Mouse (Mus musculus): Measurements from ENCODE around the gene Nacc1.
A peak's percentile ranks its signal among the peaks of the same experiment; 100 is the strongest.

Gene Nacc1

GRCm38 (mm10) chr8:84661961-84662571, 25.6 kb downstream of the Nacc1 start:
- DNase-seq = peak in 1 of 2 experiments; percentile 43

DNA sequence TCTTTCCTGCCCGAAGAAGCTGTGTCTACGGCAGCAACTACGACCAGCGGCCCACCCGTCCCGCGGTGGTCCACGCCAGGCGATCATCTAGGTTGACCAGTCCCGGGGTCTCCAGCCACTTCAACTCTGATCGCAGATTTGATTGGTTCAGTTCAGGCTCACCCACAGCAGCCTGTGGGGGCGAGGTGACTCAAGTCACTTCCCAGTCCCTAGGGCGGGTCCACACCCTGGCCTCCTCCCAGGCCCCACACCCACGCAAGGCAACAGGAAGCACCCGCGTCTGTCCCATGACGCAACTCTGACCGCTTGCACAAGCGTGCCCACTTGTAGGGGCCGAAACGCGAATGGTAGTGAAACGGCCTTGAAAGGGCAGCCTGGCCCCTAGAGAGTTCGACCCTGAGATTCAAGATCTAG, 26.2 kb downstream of the Nacc1 start:
- DNase-seq = peak; percentile 84 to 85

- peak; percentile 71 to 73 for DNase-seq
These were observed 26.7 kb downstream of the Nacc1 start for GRCm38 (mm10) chr8:84660819-84661457.

- peak; percentile 71 to 73 for DNase-seq
These were observed 27.5 kb downstream of the Nacc1 start for GRCm38 (mm10) chr8:84659936-84660818.

GRCm38 (mm10) chr8:84658951-84659350, 28.7 kb downstream of the Nacc1 start:
- no peak for DNase-seq

DNA sequence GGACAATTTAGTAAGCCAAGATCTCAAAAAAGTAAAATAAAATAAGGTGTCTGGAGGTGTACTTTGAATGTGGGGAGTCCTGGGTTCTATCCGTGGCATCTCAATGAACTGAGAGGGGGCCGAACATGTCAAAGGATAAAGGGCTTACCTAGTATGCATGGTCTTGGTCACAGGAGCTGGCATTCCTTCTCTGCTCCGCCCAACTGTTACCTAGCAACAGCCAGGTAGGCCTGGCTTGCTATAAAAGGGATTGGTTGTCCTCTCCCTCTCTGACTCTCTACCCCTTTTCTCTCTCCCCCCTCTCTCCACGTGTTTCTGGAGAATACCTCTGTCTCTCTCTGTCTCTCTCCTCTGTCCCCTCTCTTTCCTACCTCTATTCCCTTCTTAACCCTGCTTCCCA, 30.0 kb downstream of the Nacc1 start:
- peak in 1 of 2 experiments; percentile 56 for DNase-seq

DNA sequence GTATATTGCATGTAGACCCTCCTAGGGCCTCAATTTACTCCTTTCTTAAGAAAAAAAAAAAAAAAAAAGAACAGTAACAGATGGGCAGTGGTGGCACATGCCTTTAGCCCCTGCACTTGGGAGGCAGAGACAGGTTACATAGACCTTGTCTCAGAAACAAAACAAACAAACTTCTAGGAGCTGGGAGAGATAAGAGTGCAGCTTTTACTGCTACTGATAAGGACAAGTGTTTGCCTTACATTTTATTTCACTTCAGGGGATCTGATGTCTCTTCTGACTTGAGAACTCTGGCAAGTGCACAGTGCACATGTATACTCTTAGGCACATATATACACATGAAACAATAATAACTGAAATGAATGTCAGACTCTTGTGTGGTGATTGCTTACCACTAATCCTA, 30.5 kb downstream of the Nacc1 start:
- DNase-seq = no peak

GRCm38 (mm10) chr8:84656641-84657126, 31.0 kb downstream of the Nacc1 start:
- DNase-seq = peak; percentile 91 to 92

- DNase-seq = no peak
These were observed 31.5 kb downstream of the Nacc1 start for GRCm38 (mm10) chr8:84656191-84656525.

DNA sequence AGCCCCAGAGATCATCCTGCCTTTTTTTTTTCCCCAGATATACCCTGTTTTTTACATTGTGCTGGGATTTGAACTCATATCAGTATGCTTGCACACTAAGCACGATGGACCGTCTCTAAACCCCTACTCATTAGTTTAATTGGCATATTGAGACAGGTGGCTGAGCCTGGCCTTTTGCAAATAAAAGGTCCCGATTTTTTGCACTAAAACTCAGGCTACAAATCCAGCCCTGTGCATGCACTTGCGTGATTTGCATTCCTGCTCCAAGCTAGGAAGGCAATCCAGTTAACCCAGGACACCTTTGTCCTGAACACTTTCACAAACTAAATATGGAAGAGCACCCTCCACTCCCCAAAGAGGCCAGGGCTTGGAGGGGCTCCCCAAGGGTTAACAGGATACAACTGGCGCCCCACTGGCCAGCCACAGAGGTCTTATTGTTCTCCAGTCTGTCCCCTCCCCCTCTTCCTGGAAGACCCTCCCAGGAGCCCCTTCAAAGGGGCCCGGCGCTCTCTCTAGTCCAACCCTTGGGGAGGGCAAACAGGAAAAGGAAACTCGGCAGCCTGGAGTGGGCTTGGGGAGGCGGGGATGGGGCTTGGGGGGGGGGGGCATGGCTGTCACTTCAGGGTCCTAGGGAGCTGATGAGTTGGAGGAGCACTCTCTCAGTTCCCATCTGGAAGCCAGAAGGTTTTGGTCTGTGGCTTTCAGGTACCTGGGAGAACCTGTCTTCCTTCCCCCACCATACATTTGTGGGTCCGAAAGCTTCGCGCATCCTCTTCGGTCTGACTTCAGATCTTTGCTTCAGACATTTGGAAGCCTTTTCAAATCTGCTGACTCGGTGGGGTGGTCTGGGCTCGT, 32.1 kb downstream of the Nacc1 start:
- no peak for DNase-seq

- no peak for DNase-seq
These were observed 33.1 kb downstream of the Nacc1 start for GRCm38 (mm10) chr8:84654597-84654996.

DNA sequence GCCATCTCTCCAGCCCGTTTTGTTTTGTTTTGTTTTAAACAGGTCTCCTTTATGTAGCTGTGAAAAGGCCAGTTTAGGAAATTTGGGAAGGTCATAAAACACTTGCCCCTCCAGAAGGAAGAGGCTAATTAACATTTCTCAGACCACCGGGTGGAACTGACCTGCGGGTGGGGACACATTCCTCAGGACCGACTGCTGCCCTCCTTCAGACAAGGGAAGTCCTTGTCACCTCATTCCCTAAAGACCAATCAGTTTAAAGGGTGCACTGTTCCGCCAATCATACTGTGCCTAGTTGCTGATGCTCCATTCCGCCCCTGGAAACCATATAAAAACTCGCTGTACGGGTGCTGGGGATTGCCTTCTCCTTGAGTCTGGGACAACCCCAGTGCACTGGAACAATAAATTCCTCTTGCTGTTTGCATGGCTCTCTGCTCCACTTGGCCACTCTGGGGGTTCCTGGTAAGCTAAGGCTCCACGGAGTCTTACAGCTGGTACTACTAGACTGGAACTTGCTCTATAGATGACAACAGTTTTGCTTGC, 34.5 kb downstream of the Nacc1 start:
- no peak for DNase-seq

DNA sequence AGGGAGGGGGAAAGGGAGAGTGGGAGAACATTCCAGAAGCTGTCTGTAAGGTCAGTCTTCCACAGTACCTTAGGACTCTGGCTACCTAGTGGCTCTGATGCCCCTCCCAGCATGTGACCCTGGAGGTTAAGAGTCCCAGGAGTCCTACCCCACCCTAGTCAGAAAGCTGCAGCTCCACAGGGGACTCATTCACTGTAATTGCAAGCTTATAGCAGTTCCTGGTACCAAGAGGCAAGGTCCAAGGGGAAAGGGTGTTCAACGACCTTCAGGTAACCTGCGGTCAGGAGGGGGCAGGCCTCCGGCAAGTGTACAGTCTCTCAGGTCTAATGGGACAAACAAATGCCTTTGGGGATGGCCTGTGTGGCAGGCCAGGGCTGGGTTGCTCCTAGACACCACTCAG, 37.4 kb downstream of the Nacc1 start:
- DNase-seq = no peak

DNA sequence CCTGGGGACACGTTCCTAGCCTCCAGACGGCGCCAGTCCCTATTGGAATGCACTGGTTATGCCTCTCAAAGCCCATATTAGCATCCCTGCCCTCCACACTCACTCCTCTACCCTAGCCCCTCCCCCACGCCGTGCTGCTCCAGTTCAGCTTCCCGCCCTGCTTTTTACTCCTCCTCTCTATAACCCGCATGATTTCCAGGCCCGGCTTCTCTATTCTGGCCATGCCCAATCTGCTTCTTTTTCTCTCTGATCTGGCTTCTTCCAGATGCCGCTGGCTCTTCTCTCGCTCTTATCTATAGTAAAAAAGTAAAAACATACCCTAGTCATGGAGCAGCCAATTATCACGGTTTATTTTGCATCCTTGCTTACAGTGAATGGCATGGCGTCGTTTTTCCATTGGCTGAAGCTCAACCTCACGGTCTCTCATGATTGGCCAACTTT, 40.2 kb downstream of the Nacc1 start:
- DNase-seq = no peak

- no peak for DNase-seq
These were observed 40.9 kb downstream of the Nacc1 start for GRCm38 (mm10) chr8:84646800-84647199.

GRCm38 (mm10) chr8:84643019-84643418, 44.6 kb downstream of the Nacc1 start:
- no peak for DNase-seq

GRCm38 (mm10) chr8:84641578-84642361, 45.9 kb downstream of the Nacc1 start:
- DNase-seq = no peak

GRCm38 (mm10) chr8:84640617-84641294, 46.9 kb downstream of the Nacc1 start:
- DNase-seq = no peak

DNA sequence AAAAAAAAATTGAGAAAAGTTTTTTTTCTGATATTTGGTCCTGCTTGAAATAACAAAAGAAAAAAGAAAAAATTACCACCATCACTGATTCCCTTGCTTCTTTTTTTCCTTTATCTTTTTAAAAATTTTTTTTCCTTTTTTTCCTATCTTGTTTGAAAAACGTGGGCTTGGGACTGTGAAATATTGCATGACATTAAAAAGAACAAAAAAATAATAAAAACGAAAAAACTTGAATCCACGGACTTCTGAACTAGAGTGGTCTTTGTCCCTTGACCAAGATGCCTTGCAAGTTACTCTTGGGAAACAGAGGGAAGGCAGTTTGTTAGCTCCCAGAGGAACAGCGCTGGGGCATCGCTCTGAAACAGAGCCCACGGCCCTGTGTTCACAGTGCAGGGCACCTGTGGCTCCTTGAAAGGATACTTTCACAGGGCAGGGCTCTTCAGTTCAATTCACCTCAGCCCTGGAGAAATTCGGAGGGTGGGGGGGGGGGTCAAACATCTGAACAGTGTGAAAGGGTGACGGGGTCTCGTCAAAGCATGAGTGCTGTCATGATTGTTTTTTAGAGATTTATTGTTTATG, 47.6 kb downstream of the Nacc1 start:
- DNase-seq = no peak
